Mouse (Mus musculus) limb, embryonic 12.5 days (tissue): ENCODE data around the gene Npas2. TPM values are rescaled to one million over a fixed set of nuclear protein-coding genes. Genes with fewer than 3 reads are reported as not detected.

Source experiments
- ATAC-seq: fragments of 200-750 bp; cut with Nextera tagmentation; 2 replicates; pipeline ENCODE4 v1.8.0; 2017; ENCODE audit warnings: low read depth, moderate TSS enrichment; ENCODE audit not compliant: insufficient number of reproducible peaks, insufficient read depth, low FRiP score, low TSS enrichment
- H3K27ac ChIP-seq: fragments of 300-500 bp; sonication (generic); 2 replicates; pipeline ENCODE4 v1.5.1; 2016; ENCODE audit warnings: mild to moderate bottlenecking, moderate library complexity
- H3K27me3 ChIP-seq: fragments of 300-500 bp; sonication (generic); 2 replicates; pipeline ENCODE4 v1.6.1; 2016; ENCODE audit warnings: mild to moderate bottlenecking, moderate library complexity
- H3K36me3 ChIP-seq: fragments of 300-500 bp; sonication (generic); 2 replicates; pipeline ENCODE4 v1.6.1; 2016; ENCODE audit warnings: mild to moderate bottlenecking, moderate library complexity
- H3K4me1 ChIP-seq: fragments of 300-500 bp; sonication (generic); replicated peaks from 2 replicates; pipeline ENCODE4 v1.6.1; 2016
- H3K4me2 ChIP-seq: fragments of 300-500 bp; sonication (generic); 2 replicates; pipeline ENCODE4 v1.6.1; 2016; ENCODE audit warnings: mild to moderate bottlenecking, moderate library complexity
- H3K4me3 ChIP-seq: fragments of 300-500 bp; sonication (generic); replicated peaks from 2 replicates; pipeline ENCODE4 v1.5.1; 2016; ENCODE audit warnings: mild to moderate bottlenecking
- H3K9ac ChIP-seq: fragments of 300-500 bp; sonication (generic); replicated peaks from 2 replicates; pipeline ENCODE4 v1.6.1; 2016; ENCODE audit warnings: mild to moderate bottlenecking, moderate library complexity
- H3K9me3 ChIP-seq: fragments of 300-500 bp; sonication (generic); 2 replicates; pipeline ENCODE4 v1.6.1; 2016; ENCODE audit warnings: mild to moderate bottlenecking, moderate library complexity
- WGBS: fragments of 180-500 bp; shearing (Covaris S2); methylation state at CpG from one replicate; pipeline ENCODE4 v1.1.7; 2016; 5-methylcytosine and 5-hydroxymethylcytosine counted together
- polyA plus RNA-seq: library from polyadenylated mRNA; unstranded; fragments of >200 nt; fragmentation: Nextera tagmentation; extraction: Ambion mirVana; gene quantifications from 2 replicates; pipeline ENCODE4 v1.2.1, GENCODE M21; 2016

The Npas2 gene
- polyA plus RNA-seq, 1 experiment from 2014 or later = 0.29 TPM

- Histone ChIP-seq H3K9ac (no peak overlapping the region), H3K4me3 (no peak overlapping the region), H3K27me3 (peaks cover 8% of the 10 kb centered on the region), H3K9me3 (no peaks in the 10 kb centered on the region), H3K27ac (no peak overlapping the region), H3K36me3 (no peaks in the 10 kb centered on the region), H3K4me2 (0 out of 2 replicates have a peak overlapping the region, but pooled peaks have one; percentile 13), H3K4me1 (peaks cover 8% of the 10 kb centered on the region; the same call in 1 of the 2 replicates)
- 33% methylated on average over 15 of the region's 15 CpGs for WGBS
- no peak for ATAC-seq
These were observed 142.1 kb downstream of the Npas2 start for GRCm38 (mm10) chr1:39335561-39336196.

- H3K27me3 ChIP-seq = peaks cover 8% of the 10 kb centered on the region
- no peaks in the 10 kb centered on the region for H3K36me3 ChIP-seq
- ATAC-seq = no peak
- H3K4me2 ChIP-seq = no peak overlapping the region
- H3K4me3 ChIP-seq = no peak overlapping the region
- 85% methylated on average over 8 of the region's 8 CpGs for WGBS
- H3K4me1 ChIP-seq = peaks cover 8% of the 10 kb centered on the region; the same call in 1 of the 2 replicates
- no peak overlapping the region for H3K27ac ChIP-seq
- H3K9ac ChIP-seq = no peak overlapping the region
- H3K9me3 ChIP-seq = no peaks in the 10 kb centered on the region
These were observed 143.3 kb downstream of the Npas2 start for GRCm38 (mm10) chr1:39336788-39337187.

- H3K4me3 ChIP-seq = no peak overlapping the region
- WGBS = 61% methylated on average over 10 of the region's 10 CpGs
- H3K9ac ChIP-seq = no peak overlapping the region
- H3K4me2 ChIP-seq = no peak overlapping the region
- ATAC-seq = no peak
- no peaks in the 10 kb centered on the region for H3K9me3 ChIP-seq
- H3K27me3 ChIP-seq = peaks cover 8% of the 10 kb centered on the region
- H3K4me1 ChIP-seq = peaks cover 8% of the 10 kb centered on the region; the same call in 1 of the 2 replicates
- no peak overlapping the region for H3K27ac ChIP-seq
- H3K36me3 ChIP-seq = no peaks in the 10 kb centered on the region
These were observed 145.3 kb downstream of the Npas2 start for GRCm38 (mm10) chr1:39338831-39339230.

GRCm38 (mm10) chr1:39339455-39339854 is 145.9 kb downstream of the Npas2 start:
- no peak overlapping the region for H3K4me3 ChIP-seq
- H3K27ac ChIP-seq = no peak overlapping the region
- no peaks in the 10 kb centered on the region for H3K36me3 ChIP-seq
- 57% methylated on average over 5 of the region's 5 CpGs for WGBS
- no peaks in the 10 kb centered on the region for H3K9me3 ChIP-seq
- ATAC-seq = no peak
- H3K27me3 ChIP-seq = peaks cover 8% of the 10 kb centered on the region
- no peak overlapping the region for H3K9ac ChIP-seq
- peaks cover 8% of the 10 kb centered on the region; the same call in 1 of the 2 replicates for H3K4me1 ChIP-seq
- H3K4me2 ChIP-seq = no peak overlapping the region

- H3K4me2 ChIP-seq = no peak overlapping the region
- ATAC-seq = no peak
- no peaks in the 10 kb centered on the region for H3K36me3 ChIP-seq
- no peaks in the 10 kb centered on the region for H3K9me3 ChIP-seq
- H3K9ac ChIP-seq = no peak overlapping the region
- H3K27ac ChIP-seq = no peak overlapping the region
- 88% methylated on average over 6 of the region's 6 CpGs for WGBS
- H3K4me1 ChIP-seq = peaks cover 7% of the 10 kb centered on the region; the same call in 1 of the 2 replicates
- H3K4me3 ChIP-seq = no peak overlapping the region
- H3K27me3 ChIP-seq = peaks cover 7% of the 10 kb centered on the region
These were observed 146.6 kb downstream of the Npas2 start for GRCm38 (mm10) chr1:39340156-39340555.

GRCm38 (mm10) chr1:39340647-39341046 is 147.1 kb downstream of the Npas2 start:
- Histone ChIP-seq H3K4me1 (0 out of 2 replicates have a peak, but pooled peaks cover 2% of the 10 kb centered on the region), H3K4me3 (no peak overlapping the region), H3K4me2 (no peak overlapping the region), H3K27me3 (peaks cover 7% of the 10 kb centered on the region), H3K27ac (no peak overlapping the region), H3K36me3 (no peaks in the 10 kb centered on the region), H3K9me3 (no peaks in the 10 kb centered on the region), H3K9ac (no peak overlapping the region)
- ATAC-seq = no peak
- 22% methylated on average over 8 of the region's 8 CpGs for WGBS

- no peaks in the 10 kb centered on the region for H3K36me3 ChIP-seq
- ATAC-seq = no peak
- H3K4me3 ChIP-seq = no peak overlapping the region
- WGBS = 83% methylated on average over 4 of the region's 4 CpGs
- no peaks in the 10 kb centered on the region for H3K4me1 ChIP-seq
- no peaks in the 10 kb centered on the region for H3K9me3 ChIP-seq
- peaks cover 7% of the 10 kb centered on the region; the same call in 1 of the 2 replicates for H3K27me3 ChIP-seq
- H3K4me2 ChIP-seq = no peak overlapping the region
- H3K9ac ChIP-seq = no peak overlapping the region
- H3K27ac ChIP-seq = no peak overlapping the region
These were observed 148.3 kb downstream of the Npas2 start for GRCm38 (mm10) chr1:39341807-39342206.

- ATAC-seq = no peak
- Histone ChIP-seq H3K4me1 (no peaks in the 10 kb centered on the region), H3K27me3 (peaks cover 4% of the 10 kb centered on the region; the same call in 1 of the 2 replicates), H3K4me2 (no peak overlapping the region), H3K27ac (no peak overlapping the region), H3K9me3 (no peaks in the 10 kb centered on the region), H3K36me3 (no peaks in the 10 kb centered on the region), H3K9ac (no peak overlapping the region), H3K4me3 (no peak overlapping the region)
- WGBS = 75% methylated on average over 5 of the region's 5 CpGs
These were observed 149.7 kb downstream of the Npas2 start for GRCm38 (mm10) chr1:39343242-39343641.

- ATAC-seq = no peak
- no peaks in the 10 kb centered on the region for H3K4me1 ChIP-seq
- H3K36me3 ChIP-seq = no peaks in the 10 kb centered on the region
- H3K9me3 ChIP-seq = no peaks in the 10 kb centered on the region
- H3K27ac ChIP-seq = no peak overlapping the region
- peaks cover 3% of the 10 kb centered on the region; the same call in 1 of the 2 replicates for H3K27me3 ChIP-seq
- no peak overlapping the region for H3K4me3 ChIP-seq
- H3K4me2 ChIP-seq = no peak overlapping the region
- H3K9ac ChIP-seq = no peak overlapping the region
- WGBS = 67% methylated on average over 21 of the region's 21 CpGs
These were observed 151.6 kb downstream of the Npas2 start for GRCm38 (mm10) chr1:39344981-39345600.

GRCm38 (mm10) chr1:39349001-39349400 is 155.5 kb downstream of the Npas2 start:
- Histone ChIP-seq H3K4me2 (no peak overlapping the region), H3K4me1 (no peaks in the 10 kb centered on the region), H3K36me3 (no peaks in the 10 kb centered on the region), H3K9me3 (no peaks in the 10 kb centered on the region), H3K27me3 (peaks cover 3% of the 10 kb centered on the region; the same call in 1 of the 2 replicates), H3K4me3 (no peak overlapping the region), H3K9ac (no peak overlapping the region), H3K27ac (no peak overlapping the region)
- WGBS = 73% methylated on average over 1 of the region's 1 CpGs
- ATAC-seq = no peak

- H3K27me3 ChIP-seq = peaks cover 3% of the 10 kb centered on the region; the same call in 1 of the 2 replicates
- no peak overlapping the region for H3K4me2 ChIP-seq
- no peak overlapping the region for H3K9ac ChIP-seq
- 84% methylated on average over 7 of the region's 7 CpGs for WGBS
- H3K36me3 ChIP-seq = no peaks in the 10 kb centered on the region
- H3K4me1 ChIP-seq = no peaks in the 10 kb centered on the region
- no peak for ATAC-seq
- no peak overlapping the region for H3K4me3 ChIP-seq
- no peak overlapping the region for H3K27ac ChIP-seq
- H3K9me3 ChIP-seq = no peaks in the 10 kb centered on the region
These were observed 155.9 kb downstream of the Npas2 start for GRCm38 (mm10) chr1:39349427-39349826.
